ENCODE assay signal across 10 mouse cellular contexts in genomic region chr13:44099511-44099910, GRCm38 (mm10).
A peak's percentile ranks its signal among the peaks of the same experiment; 100 is the strongest.
DNase-seq lines count a peak whose midpoint lies in the region; ATAC-seq lines count a peak whose summit lies in the region.
"Had no signal": no experiment of that assay in that cellular context is flagged by ENCODE, and none has a peak within 500 bp of the region (broad histone marks: within the 10 kb centered on the region; RNA-seq: fewer than 3 reads in every experiment).

No protein-coding gene starts in this region.

- no peak overlapping the region for H3K27ac ChIP-seq in embryonic facial prominence, embryonic 11.5 days (replicated peaks; ENCODE audit: low read depth, low read length)
- 0 out of 2 replicates have a peak overlapping the region, but pooled peaks have one; percentile 18 for H3K27ac ChIP-seq in hindbrain, embryonic 12.5 days
- H3K27ac ChIP-seq in midbrain, embryonic 15.5 days: peak overlapping the region; percentile 58
- H3K27ac ChIP-seq: limb, embryonic 15.5 days; stomach, embryonic 15.5 days had no signal

- no peak for ATAC-seq in embryonic facial prominence, embryonic 11.5 days (replicated peaks; ENCODE audit: insufficient number of reproducible peaks, low FRiP score, low TSS enrichment, low read depth)
- peak; percentile 66 for ATAC-seq in hindbrain, embryonic 12.5 days (ENCODE audit: low FRiP score)
- ATAC-seq in midbrain, embryonic 15.5 days (replicated peaks): peak; percentile 55; the same call in 1 of the 2 replicates
- ATAC-seq: lung, postnatal 0 days had no signal

- no peak overlapping the region for H3K4me2 ChIP-seq in embryonic facial prominence, embryonic 11.5 days (ENCODE audit: low read depth, low read length)
- no peak overlapping the region for H3K4me2 ChIP-seq in hindbrain, embryonic 12.5 days (replicated peaks)
- H3K4me2 ChIP-seq in midbrain, embryonic 15.5 days: no peak overlapping the region
- H3K4me2 ChIP-seq: limb, embryonic 15.5 days; stomach, embryonic 15.5 days had no signal

- H3K9ac ChIP-seq in embryonic facial prominence, embryonic 11.5 days (replicated peaks; ENCODE audit: low read length): no peak overlapping the region
- H3K9ac ChIP-seq in hindbrain, embryonic 12.5 days: no peak overlapping the region
- no peak overlapping the region for H3K9ac ChIP-seq in midbrain, embryonic 15.5 days
- H3K9ac ChIP-seq: limb, embryonic 15.5 days; stomach, embryonic 15.5 days had no signal

- no peaks in the 10 kb centered on the region for H3K9me3 ChIP-seq in embryonic facial prominence, embryonic 11.5 days (replicated peaks; ENCODE audit: control insufficient read depth, low read length)
- no peaks in the 10 kb centered on the region for H3K9me3 ChIP-seq in hindbrain, embryonic 12.5 days (replicated peaks)
- no peaks in the 10 kb centered on the region for H3K9me3 ChIP-seq in midbrain, embryonic 15.5 days
- H3K9me3 ChIP-seq: limb, embryonic 15.5 days; stomach, embryonic 15.5 days had no signal

- peak; percentile 57 for DNase-seq in embryo, embryonic 10.5 days (ENCODE audit: low spot score)
- DNase-seq in embryonic facial prominence, embryonic 11.5 days (ENCODE audit: low spot score): peak; percentile 47
- no peak for DNase-seq in spleen, postnatal 36 days (ENCODE audit: low spot score in 2 of 2)
- DNase-seq in adrenal gland, postnatal 14 days: no peak
- DNase-seq in heart, postnatal 36 days: no peak

- 38% methylated on average over 9 of the region's 9 CpGs for WGBS in embryonic facial prominence, embryonic 11.5 days
- 18% methylated on average over 9 of the region's 9 CpGs for WGBS in hindbrain, embryonic 12.5 days
- 14% methylated on average over 9 of the region's 9 CpGs for WGBS in midbrain, embryonic 15.5 days

- H3K36me3 ChIP-seq in embryonic facial prominence, embryonic 11.5 days (replicated peaks; ENCODE audit: control insufficient read depth, insufficient read depth, low read depth, low read length): no peaks in the 10 kb centered on the region
- H3K36me3 ChIP-seq in hindbrain, embryonic 12.5 days: no peaks in the 10 kb centered on the region
- H3K36me3 ChIP-seq in midbrain, embryonic 15.5 days (replicated peaks): no peaks in the 10 kb centered on the region
- H3K36me3 ChIP-seq: limb, embryonic 15.5 days; stomach, embryonic 15.5 days had no signal

- intact Hi-C loops in heart, postnatal 36 days (cut with DNase I): no loop called here

- H3K4me1 ChIP-seq in embryonic facial prominence, embryonic 11.5 days (ENCODE audit: control insufficient read depth, insufficient read depth, low read length): no peaks in the 10 kb centered on the region; the same call in 1 of the 2 replicates
- H3K4me1 ChIP-seq in hindbrain, embryonic 12.5 days: peaks cover 31% of the 10 kb centered on the region
- H3K4me1 ChIP-seq in midbrain, embryonic 15.5 days: peaks cover 41% of the 10 kb centered on the region
- H3K4me1 ChIP-seq: stomach, embryonic 15.5 days had no signal

- no peaks in the 10 kb centered on the region for H3K27me3 ChIP-seq in embryonic facial prominence, embryonic 11.5 days (ENCODE audit: control insufficient read depth, insufficient read depth, low read length)
- H3K27me3 ChIP-seq in hindbrain, embryonic 12.5 days: peaks cover 11% of the 10 kb centered on the region
- peaks cover 6% of the 10 kb centered on the region for H3K27me3 ChIP-seq in midbrain, embryonic 15.5 days (replicated peaks)

- no peak overlapping the region for H3K4me3 ChIP-seq in embryonic facial prominence, embryonic 11.5 days (ENCODE audit: low read depth, low read length)
- no peak overlapping the region for H3K4me3 ChIP-seq in hindbrain, embryonic 12.5 days
- H3K4me3 ChIP-seq in midbrain, embryonic 15.5 days: no peak overlapping the region
- H3K4me3 ChIP-seq: limb, embryonic 15.5 days; stomach, embryonic 15.5 days had no signal

Comparison
In these comparisons a context has a peak if more than half of its experiments do, and no peak if none do; other contexts are left out.
1. DNase-seq: peak in embryo, embryonic 10.5 days (single experiment) and embryonic facial prominence, embryonic 11.5 days (single experiment); none in spleen, postnatal 36 days (0 of 2), adrenal gland, postnatal 14 days (single experiment) and heart, postnatal 36 days (0 of 2).